Mouse (Mus musculus) gonadal fat pad, adult 2 months (tissue): ENCODE results near the gene Kcnab1. TPM values are rescaled to one million over a fixed set of nuclear protein-coding genes. Genes with fewer than 3 reads are reported as not detected.

Experiments used
- DNase-seq: peaks from one replicate; pipeline ENCODE4 v3.0.0-alpha.2; 2012; ENCODE audit warnings: low read depth
- polyA plus RNA-seq: library from polyadenylated mRNA; depleted of rRNA; stranded (reverse); fragments of >200 nt; gene quantifications from 2 replicates; pipeline ENCODE4 v1.2.3, GENCODE M21; 2012

Gene Kcnab1
- polyA plus RNA-seq, 1 experiment: 1.9 TPM

DNA sequence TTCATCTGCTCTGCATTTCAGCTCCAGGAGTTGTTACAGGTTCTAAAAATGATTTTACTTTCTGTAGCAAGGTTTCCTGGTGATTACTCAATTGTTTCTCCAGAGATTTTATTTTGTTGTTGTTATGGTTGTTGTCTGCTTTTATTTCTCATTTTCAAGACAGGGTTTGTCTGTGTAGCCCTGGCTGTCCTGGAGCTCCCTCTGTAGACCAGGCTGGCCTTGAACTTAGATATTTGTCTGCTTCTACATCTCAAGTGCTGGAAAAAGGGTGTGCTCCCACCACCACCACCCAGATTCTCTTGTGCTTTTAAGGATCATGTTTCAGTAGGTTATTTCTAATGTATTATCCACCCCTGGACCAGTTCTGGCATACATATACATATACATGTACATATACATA is 207.6 kb downstream of the Kcnab1 start:
- no peak for DNase-seq

DNA sequence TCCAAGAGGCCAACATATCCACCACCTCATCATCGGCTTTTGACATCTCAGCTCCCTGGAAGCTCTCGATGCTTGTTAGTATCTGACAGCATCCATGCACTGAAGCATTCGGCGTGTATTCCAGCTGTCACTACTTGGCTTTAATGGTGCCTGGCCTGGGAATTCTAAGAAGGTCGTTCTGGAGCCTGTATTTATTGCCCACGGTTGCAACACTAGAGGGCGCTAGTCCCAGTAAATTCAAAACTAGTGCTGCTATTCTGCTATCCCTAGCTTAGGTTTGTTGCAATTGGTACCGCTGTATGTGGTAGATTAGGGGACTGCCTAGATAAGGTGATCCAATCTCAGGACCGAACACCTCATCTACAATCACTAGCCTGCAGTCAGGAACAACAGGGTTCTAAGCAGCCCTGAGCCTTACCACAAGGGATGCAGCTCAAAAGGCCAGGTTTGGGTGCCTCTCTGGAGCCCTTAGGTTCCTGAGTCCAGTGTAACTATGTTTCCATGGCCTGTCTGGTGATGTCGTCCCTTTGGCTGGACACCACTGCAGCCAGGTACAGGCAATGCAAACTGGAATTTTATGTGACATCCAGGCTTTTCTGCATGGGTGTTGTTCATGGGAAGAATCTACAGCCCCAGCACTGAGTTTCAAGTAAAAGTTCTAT is 208.8 kb downstream of the Kcnab1 start:
- no peak for DNase-seq

DNA sequence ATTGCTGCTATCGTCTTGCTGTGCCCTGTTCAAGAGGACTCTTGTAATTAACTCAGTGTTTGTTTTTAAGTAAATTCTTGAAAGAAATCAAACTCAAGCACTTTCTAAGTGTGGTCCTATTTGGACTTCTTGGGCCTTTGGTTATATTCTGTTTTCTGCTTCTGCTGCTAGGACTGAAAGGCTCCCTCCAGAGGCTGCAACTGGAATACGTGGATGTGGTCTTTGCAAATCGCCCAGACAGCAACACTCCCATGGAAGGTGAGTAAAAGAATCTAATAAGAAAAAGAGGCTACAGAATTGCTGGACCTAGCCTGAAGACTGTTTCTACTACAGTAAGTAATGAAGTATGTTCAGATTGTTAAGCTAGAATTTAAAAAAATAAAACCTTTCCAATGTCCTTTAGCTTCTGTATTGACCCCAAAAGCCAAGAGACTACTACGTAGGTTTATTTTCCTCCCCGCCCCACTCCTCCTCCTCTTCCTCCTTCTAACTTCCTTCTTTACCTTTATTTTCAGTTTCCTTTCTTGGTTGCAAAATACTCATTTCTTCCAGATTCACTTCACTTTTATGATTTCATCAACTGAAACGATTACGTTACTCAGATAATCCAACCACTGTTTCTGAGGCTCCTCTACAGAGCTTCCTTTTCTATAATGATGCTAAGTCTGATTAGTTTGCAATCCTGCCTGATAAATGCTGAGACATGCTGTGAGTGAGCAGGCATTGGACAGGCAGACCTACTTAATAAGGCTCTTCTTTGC is 210.2 kb downstream of the Kcnab1 start:
- DNase-seq: no peak

DNA sequence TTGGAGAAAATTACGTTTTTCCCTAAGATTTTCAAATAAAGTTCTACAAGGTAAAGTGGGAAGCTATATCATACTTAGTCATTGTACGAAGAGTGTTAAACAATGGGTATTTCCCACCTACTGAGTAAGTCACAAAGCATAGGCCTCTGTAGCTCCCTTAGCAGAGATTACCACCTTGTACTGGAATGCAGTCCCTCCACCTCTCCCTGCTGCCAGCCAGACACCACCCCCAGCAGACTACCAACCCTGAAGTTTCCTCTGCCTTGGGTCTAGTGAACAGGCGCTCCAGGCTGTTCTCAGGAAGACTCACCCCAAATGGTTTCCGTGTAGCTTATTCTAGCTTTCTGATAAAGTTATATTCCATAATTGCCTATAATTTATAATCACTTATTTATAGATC is 211.8 kb downstream of the Kcnab1 start:
- DNase-seq: no peak

DNA sequence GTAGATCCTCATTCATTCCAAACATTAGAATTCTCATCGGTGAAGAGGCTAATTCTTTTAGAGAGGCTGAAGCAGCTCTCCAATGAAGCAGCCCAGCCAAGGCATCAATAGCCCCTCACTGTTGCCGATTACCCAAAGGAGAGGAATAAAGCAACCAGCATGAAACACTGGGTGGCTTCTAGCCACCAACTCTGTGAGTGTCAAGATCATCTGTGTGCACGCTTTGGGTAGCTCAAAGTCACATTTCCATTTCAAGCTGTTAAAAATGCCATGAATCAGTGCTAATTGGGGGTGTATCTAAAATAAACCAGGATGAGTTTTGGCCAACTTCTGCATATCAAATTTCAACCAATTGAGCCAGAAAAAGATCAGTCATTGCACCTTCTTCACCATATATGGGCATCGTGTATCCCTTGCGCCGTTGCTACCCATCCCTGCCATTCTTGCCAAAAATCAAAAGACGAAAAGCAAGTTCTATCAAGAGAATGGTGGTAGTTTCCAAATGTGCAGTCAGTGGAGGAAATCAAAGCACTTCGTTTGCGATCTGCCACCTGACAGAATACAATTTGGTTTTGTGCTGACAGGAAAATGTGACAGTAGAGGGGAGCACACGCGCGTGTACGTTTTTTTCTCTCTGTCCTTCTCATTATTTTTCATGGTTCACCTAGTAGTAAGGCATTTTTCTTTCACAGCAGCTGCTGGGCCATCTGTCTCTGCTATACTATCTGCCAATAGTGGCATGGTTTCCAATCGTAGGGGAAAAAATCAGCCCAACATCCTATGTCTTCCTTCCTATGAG is 213.0 kb downstream of the Kcnab1 start:
- no peak for DNase-seq

DNA sequence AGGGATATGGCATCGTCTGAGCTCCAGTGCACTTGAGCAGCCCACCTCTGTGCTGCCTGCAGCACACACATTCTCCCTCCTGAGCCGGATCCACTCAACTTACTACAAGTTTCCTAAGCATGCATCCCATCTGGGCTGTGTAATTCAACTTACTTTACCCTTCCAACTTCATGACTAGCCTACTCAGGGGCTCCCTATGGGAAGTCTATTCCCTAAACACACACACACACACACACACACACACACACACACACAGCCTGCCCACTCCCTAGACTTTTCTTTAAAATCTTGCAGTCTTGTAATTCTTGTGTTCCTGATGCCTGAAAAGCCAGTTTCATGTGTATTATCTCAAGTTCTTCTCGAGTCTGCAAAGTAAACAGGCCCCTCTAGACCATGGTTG is 216.1 kb downstream of the Kcnab1 start:
- DNase-seq: no peak

DNA sequence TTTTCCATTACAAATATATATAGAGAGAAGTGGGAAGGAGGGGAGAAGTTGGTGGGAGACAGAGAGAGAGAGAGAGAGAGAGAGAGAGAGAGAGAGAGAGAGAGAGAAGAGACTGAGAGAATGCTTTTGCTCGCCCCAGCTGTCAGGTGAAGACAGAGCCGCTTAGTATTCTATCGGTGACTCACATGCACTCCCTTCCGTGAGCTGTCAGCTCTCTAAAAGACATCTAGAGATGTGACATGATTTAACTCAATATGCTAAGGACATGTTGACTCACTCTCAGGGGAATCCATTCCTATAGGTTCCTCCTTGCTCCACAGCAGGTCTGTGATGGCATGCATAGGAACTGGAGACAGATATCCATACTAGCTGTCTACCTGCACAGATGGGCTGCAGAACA is 219.6 kb downstream of the Kcnab1 start:
- no peak for DNase-seq

DNA sequence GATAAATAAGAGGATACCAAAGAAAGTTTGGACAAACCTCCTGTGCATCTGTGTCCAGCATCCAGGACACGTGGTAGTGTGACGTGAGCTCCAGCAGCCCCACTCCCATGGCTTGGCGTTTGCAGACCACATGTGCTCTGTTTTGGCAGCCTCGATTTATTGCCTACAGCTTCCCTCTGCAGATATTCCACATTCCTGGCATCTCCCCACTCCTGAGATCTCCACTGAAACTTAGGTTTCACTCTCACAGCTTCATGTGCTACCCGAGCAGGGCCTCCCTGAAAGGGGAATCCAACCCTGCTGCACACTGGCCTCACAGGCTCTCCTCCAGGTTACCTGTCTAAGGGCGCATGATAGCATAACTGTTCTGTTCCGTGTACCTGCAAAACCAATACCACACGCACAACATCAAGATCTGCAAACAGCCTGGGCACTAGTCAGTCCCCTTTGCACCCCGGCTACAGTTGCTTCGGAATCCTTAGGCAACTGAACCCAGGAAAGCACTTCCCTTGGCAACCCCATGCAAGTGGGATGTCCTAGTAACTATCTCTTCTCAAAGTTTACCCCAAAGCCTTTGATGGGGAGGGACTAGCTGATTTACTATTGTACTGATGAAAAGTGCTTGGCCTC is 228.8 kb downstream of the Kcnab1 start:
- DNase-seq: no peak

DNA sequence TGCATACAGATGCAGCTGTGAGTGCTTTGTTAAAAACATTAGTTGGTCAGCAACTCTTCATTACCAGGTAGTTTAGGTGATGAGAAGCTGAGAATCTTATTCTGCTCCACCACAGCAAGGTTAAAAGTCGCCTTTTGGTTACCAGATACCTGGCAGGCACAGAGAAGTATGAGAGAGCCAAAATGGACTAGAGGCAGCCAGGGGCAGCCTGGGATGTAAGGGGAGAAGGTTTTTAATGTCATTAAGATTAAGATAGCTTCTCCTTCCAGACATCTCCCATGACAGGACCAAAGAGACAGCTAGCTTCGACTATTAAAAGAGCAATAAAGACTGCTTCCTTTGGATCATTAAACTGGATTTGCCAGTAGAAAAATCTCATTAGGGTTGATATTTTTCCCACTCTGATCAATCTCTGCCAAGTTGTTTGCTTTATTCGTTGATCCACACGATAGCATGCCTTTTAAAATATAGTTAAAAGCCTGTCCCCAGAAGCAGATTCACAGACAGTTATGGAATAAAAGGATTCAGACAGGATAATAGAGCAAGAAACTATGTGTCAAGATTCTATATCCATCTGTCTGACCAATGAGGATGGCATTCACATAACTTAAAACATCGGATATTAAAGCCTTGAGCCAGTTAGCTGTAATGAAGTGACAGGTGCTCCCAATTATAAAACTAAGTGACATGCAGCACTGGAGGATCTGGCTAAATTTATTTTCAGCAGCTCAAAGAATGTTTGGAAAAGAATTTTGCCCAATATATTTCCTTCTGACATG is 231.2 kb downstream of the Kcnab1 start:
- DNase-seq: no peak

DNA sequence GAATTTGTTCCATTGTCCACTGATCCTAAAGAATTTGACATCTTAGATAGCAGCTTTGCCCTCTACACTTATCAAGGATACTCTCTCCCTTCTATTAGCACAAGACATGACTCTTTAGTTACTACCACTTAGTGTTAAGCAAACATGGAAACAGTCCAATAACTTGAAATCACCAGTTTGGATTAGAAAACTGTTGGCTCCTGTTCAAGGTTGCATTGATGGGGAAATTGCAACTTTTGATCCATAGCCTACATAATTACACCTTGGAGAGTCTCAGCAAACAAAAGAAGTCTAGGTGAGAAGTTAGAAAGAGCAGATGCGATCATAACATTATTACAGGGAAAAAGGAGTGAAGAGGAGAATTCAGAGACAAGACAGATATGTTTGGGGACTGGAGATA is 237.0 kb downstream of the Kcnab1 start:
- DNase-seq: no peak

DNA sequence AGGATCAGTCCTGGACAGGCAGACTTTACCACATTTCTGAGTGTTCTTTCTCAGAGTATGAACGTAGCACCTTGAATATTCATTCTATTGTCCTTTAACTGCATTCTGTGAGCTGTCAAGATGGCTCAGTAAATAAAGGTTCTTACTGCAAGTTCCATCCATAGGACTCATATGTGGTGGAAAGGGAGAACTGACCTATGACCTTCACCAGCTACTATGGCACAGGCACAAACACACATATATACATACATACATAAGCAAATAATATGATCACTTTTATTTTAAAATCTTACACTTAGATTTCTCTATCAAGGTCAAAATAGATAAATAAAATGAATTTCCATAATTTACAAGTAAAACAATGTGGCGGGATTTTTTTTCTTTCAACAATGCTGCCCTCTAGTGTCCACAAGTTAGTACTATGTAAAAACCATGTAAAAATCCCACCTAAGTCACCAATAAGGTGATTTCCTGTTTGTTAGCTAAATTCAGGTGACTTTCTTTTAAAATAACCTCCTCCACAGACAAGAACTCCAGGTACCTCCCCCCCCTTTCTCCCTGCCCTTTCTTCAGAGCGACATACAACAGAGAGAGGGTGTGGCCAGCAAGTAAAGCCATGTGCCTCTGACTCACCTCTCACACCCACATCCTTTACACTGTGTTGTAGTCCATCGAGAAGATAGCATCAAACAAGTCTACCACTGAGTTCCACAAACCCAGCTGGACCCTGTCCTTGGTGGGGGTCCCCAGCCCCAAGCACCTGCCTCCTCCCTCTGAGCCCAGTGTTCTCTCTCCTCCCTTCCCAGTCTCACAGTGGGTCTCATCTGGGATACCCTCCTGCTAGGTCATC is 243.3 kb downstream of the Kcnab1 start:
- no peak for DNase-seq

DNA sequence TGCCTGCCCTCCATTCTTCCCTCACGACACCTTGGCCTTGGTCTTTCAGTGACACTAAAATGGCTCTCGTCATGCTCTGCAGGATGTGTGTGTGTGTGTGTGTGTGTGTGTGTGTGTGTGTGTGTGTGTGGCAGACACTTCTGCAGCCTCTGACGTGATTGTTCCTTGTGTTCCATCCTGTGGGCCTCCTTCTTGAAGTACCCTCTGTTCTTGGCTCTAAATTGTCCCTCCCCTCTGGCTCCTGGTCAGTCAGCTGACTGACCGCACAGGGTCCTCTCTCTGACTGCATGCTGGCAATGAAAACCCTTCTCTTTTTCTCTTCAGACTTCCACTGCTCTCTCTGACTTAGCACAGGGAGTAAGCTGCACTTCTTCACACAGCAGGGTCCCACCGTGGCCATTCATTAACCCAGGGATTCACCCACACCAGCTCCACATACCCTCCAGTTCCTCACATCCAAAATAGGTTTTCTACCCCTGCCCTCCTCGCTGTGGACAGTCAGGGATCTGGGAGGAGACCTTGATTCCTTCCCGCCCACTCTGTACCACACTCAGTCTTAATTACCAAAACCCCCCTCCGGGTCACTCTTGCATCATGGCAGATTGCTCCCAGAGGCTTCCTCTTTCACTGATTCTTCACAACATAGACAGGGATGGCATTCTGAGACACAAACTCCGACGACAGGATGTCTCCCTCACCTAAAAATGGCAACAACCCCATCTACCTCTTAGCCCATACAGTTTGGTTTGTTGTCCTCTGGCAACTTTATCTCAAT is 244.3 kb downstream of the Kcnab1 start:
- no peak for DNase-seq

DNA sequence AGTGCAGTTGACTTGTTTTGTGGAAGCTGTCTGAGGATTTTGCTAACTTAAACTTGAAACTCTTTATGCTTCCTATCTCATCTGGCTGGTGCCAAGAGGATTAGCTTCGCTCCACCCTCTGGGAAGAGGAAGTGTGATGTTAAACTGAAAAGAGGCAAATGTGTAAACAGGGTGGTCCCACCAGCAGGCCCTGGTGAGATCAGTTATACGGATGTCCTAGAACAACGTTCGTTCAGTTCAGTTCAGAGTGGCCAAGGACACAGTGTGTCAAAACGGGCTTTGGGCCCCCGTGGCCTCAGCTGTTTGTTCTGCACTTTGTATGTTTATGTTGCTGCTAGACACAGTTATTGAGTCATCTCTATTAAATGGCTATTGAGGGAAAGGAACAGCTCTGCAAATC is 246.3 kb downstream of the Kcnab1 start:
- DNase-seq: no peak

DNA sequence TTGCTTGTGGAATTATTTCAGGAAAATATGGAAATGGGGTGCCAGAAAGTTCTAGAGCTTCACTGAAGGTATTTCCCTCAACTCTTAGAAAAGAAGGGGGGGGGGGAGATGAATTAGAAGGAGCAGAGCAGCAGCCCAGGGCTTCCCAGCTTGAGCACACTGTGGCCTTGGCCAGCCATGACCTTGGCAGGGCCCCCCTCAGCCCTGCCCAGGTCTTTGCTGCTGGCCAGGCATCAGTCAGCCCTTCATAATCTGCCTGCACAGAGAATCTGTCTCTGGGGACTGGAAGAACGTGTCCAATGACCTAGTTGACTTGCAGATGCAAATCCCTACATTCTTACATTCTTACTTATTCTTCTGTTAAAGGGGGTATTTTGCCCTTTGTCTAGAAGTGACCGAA is 249.1 kb downstream of the Kcnab1 start:
- DNase-seq: no peak

DNA sequence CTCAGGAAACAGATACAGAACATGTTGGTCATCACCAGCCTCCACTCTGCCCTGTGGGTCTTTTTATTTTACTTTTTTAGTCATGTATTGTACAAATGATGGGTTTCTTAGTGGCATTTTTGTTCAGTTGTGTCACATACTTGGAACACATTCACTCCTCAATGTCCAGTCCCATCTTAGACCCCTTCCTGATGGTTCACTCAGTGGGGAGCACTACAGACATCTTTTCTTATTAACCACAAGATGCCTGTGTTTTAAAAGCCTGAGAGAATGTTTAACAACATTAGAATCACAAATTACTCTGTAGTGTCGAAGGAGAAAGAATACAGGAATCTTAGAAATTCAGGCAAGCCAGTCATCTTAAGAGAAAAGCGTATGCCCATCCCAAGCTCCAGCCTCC is 249.7 kb downstream of the Kcnab1 start:
- DNase-seq: no peak

DNA sequence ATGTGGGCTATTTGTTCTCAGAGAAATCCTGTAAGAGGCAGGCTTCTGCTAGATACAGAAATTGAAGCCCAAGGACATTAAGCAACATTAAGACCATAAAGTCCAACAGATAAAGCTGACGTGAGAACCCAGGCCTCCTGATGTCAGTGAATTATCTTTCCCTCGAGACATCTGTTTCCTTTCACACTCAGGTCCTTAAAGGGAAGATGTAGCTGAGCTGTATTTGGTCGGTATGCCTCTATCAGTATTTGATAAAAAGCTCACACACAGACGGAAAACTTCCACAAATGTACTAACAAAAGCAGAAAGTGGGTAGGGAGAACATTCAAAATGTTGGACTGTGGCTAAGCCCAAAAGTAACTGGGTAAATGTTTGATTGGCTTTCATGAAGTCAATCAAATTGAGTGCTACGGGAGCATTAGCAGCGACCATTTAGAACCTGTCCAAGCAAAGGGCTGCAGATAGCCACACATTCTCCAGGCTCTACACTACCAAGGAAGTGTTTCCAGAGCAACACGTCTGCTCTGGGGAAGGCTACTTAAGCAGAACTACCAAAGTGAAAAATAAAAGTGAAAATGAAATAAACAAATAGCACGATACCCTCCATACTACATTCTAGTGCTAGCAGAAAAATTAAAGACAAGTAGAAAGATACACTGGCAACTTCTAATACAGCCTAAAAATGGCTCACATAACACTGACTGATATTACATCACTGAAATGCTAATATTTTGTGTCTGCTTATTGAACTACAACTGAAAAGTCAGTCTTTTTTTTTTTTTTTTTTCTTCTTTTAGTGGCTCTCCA is 251.2 kb downstream of the Kcnab1 start:
- no peak for DNase-seq

DNA sequence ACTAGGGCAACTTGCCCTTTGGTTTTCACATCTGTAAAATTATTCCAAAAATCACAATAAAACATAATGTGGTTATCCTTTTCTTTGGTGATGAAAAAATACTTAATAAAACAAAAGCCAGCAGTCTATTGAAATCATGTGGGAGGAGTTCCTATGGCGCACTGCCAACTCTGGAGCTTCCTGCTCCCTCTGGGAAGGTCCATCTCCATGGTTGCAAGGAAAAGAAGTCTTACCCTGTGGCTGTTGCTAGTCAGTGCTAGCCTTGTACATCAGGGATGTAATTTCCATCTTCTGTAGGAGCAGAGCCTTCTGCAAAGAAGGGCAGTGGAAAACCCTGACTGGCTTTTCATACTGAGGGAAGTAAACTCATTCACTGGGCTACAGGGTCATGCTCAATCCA is 254.3 kb downstream of the Kcnab1 start:
- no peak for DNase-seq

DNA sequence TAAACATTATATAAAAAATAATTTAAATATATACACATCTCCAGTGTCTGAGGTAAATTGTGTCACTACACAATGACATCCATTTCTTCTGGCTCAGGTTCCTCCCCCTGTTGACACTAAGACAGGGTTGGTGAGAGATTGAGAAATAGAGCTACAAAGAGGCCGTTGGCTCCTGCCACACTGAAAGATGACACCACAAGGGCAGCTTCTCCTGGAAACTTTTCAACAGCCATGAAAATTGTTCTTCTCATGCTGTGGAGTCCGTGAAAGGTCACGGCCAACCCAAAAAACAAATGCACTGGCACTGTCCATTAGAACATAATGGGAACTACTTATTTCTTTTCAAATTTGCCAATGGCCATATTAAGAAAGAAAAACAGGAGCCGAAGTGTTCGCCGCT is 256.0 kb downstream of the Kcnab1 start:
- DNase-seq: no peak
